Mouse (Mus musculus) liver, embryonic 16.5 days (tissue): Measurements from ENCODE around the gene Asf1b. TPM values are rescaled to one million over a fixed set of nuclear protein-coding genes. Genes with fewer than 3 reads are reported as not detected.

ENCODE experiments used
- ATAC-seq: fragments of 200-750 bp; cut with Nextera tagmentation; 2 replicates; pipeline ENCODE4 v1.8.0; 2017; ENCODE audit warnings: low read depth, mild to moderate bottlenecking, moderate number of reproducible peaks, moderate library complexity
- H3K27ac ChIP-seq: fragments of 300-500 bp; sonication (generic); 2 replicates; pipeline ENCODE4 v1.5.1; 2014; ENCODE audit warnings: mild to moderate bottlenecking, low read length
- H3K27me3 ChIP-seq: fragments of 300-500 bp; sonication (generic); 2 replicates; pipeline ENCODE4 v1.6.1; 2014; ENCODE audit warnings: low read depth, low read length, mixed read lengths; ENCODE audit not compliant: control insufficient read depth, insufficient read depth
- H3K36me3 ChIP-seq: fragments of 300-500 bp; sonication (generic); 2 replicates; pipeline ENCODE4 v1.6.1; 2014; ENCODE audit warnings: mild to moderate bottlenecking; ENCODE audit not compliant: control insufficient read depth, insufficient read depth
- H3K4me1 ChIP-seq: fragments of 300-500 bp; sonication (generic); 2 replicates; pipeline ENCODE4 v1.6.1; 2014; ENCODE audit warnings: low read depth, low read length, mixed read lengths; ENCODE audit not compliant: control insufficient read depth
- H3K4me2 ChIP-seq: fragments of 300-500 bp; sonication (generic); 2 replicates; pipeline ENCODE4 v1.6.1; 2014; ENCODE audit warnings: low read depth, low read length, mixed read lengths
- H3K4me3 ChIP-seq: fragments of 300-500 bp; sonication (generic); 2 replicates; pipeline ENCODE4 v1.5.1; 2014; ENCODE audit warnings: low read depth, mild to moderate bottlenecking, low read length
- H3K9ac ChIP-seq: fragments of 300-500 bp; sonication (generic); 2 replicates; pipeline ENCODE4 v1.6.1; 2014; ENCODE audit warnings: low read depth, low read length
- H3K9me3 ChIP-seq: fragments of 300-500 bp; sonication (generic); replicated peaks from 2 replicates; pipeline ENCODE4 v1.6.1; 2016; ENCODE audit warnings: low read length; ENCODE audit not compliant: control insufficient read depth
- WGBS: fragments of 180-500 bp; shearing (Covaris S2); extraction: QIAGEN DNeasy Blood & Tissue Kit; methylation state at CpG from one replicate; pipeline ENCODE4 v1.1.7; 2014; ENCODE audit not compliant: insufficient replicate concordance; 5-methylcytosine and 5-hydroxymethylcytosine counted together
- polyA plus RNA-seq: library from polyadenylated mRNA; unstranded; fragments of >200 nt; fragmentation: Nextera tagmentation; extraction: Ambion mirVana; gene quantifications from 2 replicates; pipeline ENCODE4 v1.2.1, GENCODE M21; 2015

Asf1b gene
- polyA plus RNA-seq, 1 experiment from 2014 or later, result 110 TPM

DNA sequence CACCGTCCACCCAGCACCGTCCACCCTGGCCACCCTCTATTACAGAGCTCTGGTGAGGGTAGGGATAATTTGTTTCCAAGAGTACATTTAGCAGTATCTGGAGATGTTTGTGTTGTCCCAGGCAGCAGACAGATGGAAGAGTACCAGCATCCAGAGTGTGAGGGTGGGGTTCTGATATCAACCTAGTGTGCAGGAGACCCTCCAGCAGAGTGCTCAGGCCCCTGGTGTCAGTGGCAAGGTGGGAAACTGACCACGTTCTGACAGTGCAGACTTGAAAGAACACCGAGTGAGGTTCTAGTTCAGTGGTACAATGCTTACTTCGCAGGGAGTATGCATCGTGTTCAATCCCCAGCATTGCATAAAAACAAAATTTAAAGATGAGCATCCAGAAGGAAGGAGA is 16.4 kb downstream of the Asf1b start:
- Histone ChIP-seq H3K9ac (peak overlapping the region; percentile 74), H3K27ac (peak overlapping the region; percentile 78), H3K36me3 (peaks cover 33% of the 10 kb centered on the region), H3K27me3 (no peaks in the 10 kb centered on the region), H3K9me3 (no peaks in the 10 kb centered on the region), H3K4me3 (peak overlapping the region; percentile 71), H3K4me2 (peak overlapping the region; percentile 98), H3K4me1 (peaks cover 28% of the 10 kb centered on the region)
- 70% methylated on average over 6 of the region's 6 CpGs for WGBS
- no peak for ATAC-seq

DNA sequence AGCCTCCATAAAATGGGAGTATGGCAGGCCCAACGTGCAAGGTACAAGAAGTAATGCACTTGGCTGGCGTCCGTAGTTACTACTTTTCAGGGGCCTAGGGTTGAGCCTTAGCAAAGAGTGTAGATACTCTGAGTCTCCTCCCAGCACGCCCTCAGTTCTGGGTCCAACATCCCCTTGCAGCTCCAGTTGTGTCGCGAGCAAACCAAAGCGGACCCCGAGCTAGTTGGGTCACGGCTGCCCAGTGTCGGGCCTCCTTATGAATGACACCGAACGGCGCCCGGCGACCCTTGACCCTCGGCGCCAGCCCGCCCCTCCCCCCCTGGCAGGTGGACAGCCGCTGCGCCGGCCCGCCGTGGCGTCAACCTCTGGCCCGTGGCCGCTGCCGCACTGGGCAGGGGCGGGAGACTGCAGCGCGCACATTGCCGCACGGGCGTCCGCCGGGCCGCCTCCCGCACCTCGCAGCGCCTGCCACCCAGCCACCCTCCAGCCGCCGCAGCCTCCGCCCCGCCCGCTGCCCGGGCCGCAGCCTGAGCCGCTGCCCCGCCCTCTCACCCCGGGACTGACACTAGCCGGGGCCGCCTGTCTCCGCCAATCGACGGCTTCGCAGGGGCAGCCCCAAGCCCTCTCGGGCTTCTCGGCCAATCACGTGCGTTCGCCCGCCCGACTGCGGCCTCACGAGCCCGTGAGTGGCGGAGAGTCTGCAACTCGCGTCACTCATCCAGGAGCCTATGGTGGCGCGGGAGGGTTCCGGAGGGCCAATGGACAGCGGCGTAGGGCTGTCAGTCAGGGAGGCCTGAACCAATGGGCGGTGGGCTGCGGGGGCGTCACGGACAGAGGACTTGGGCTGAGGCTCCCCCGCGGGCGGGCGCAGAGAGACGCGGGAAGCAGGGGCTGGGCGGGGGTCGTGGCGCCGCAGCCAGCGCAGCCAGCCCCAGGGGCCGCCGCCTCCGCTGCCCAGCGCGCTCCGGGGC is 17.1 kb downstream of the Asf1b start, which contains the start of gene Prkaca:
Gene Prkaca, plus strand, starts transcription at position 844 of the 971 bp plus-strand sequence.
- H3K4me3 ChIP-seq, result peak within 1 kb of the TSS; percentile 85
- H3K27ac ChIP-seq, result peak within 1 kb of the TSS; percentile 78
- peaks cover 25% of the 10 kb centered on the region for H3K36me3 ChIP-seq
- H3K4me1 ChIP-seq, result peaks cover 34% of the 10 kb centered on the region
- WGBS, result under 1% methylated on average over 82 of the region's 94 CpGs
- H3K4me2 ChIP-seq, result peak within 1 kb of the TSS; percentile 98
- no peaks in the 10 kb centered on the region for H3K27me3 ChIP-seq
- peak within 1 kb of the TSS; percentile 90 for H3K9ac ChIP-seq
- peak; percentile 97 for ATAC-seq
- H3K9me3 ChIP-seq, result no peaks in the 10 kb centered on the region

GRCm38 (mm10) chr8:83973161-83974031 is 18.1 kb downstream of the Asf1b start:
- H3K36me3 ChIP-seq, result peaks cover 16% of the 10 kb centered on the region
- peak overlapping the region; percentile 90 for H3K9ac ChIP-seq
- peaks cover 39% of the 10 kb centered on the region for H3K4me1 ChIP-seq
- H3K27ac ChIP-seq, result peak overlapping the region; percentile 40
- peak overlapping the region; percentile 96 for H3K4me2 ChIP-seq
- 8% methylated on average over 35 of the region's 37 CpGs for WGBS
- no peaks in the 10 kb centered on the region for H3K9me3 ChIP-seq
- no peaks in the 10 kb centered on the region for H3K27me3 ChIP-seq
- ATAC-seq, result peak; percentile 3; the same call in 1 of the 2 replicates
- peak overlapping the region; percentile 85 for H3K4me3 ChIP-seq

- Histone ChIP-seq H3K27ac (no peak overlapping the region), H3K9me3 (no peaks in the 10 kb centered on the region), H3K27me3 (no peaks in the 10 kb centered on the region), H3K4me2 (no peak overlapping the region), H3K36me3 (peaks cover 5% of the 10 kb centered on the region), H3K4me3 (no peak overlapping the region), H3K9ac (no peak overlapping the region; the same call in 1 of the 2 replicates), H3K4me1 (peaks cover 39% of the 10 kb centered on the region)
- WGBS, result 80% methylated on average over 4 of the region's 4 CpGs
- ATAC-seq, result no peak
These were observed 19.2 kb downstream of the Asf1b start for GRCm38 (mm10) chr8:83974521-83974920.

- no peaks in the 10 kb centered on the region for H3K9me3 ChIP-seq
- no peaks in the 10 kb centered on the region for H3K27me3 ChIP-seq
- no peak for ATAC-seq
- H3K4me2 ChIP-seq, result no peak overlapping the region
- H3K4me1 ChIP-seq, result peaks cover 37% of the 10 kb centered on the region
- H3K36me3 ChIP-seq, result no peaks in the 10 kb centered on the region
- no peak overlapping the region for H3K9ac ChIP-seq
- WGBS, result 65% methylated on average over 4 of the region's 4 CpGs
- H3K27ac ChIP-seq, result no peak overlapping the region
- no peak overlapping the region for H3K4me3 ChIP-seq
These were observed 20.9 kb downstream of the Asf1b start for GRCm38 (mm10) chr8:83976101-83976630.

DNA sequence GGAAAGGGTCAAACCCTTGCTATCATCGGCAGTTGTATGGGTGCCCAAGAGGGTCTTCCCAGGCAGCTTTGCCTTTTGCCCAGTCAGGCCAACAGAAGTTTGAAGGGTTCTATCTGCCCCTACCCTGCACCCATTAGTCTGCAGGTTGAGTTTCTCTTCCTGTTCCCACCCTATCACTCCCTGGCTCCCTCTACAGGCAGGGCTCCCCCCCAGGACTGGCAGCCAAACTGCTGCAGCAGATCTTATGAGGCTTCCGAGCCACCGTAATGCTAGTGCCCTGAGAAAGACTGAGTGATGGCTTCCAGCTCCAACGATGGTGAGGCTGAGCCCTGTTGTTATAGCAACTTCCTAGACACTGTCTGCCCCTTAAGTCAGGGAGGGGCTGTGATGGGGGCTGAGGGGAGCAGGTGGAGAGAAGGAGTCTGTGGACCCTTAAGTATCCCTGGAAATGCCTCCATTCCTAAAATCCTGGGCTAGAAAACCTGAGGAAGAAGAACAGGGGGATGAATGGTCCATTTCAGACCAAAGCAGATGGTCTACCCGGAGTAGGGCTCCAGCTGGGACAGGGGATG is 21.6 kb downstream of the Asf1b start:
- Histone ChIP-seq H3K4me3 (no peak overlapping the region), H3K4me2 (no peak overlapping the region), H3K9ac (no peak overlapping the region), H3K36me3 (peaks cover 7% of the 10 kb centered on the region), H3K9me3 (no peaks in the 10 kb centered on the region), H3K27me3 (no peaks in the 10 kb centered on the region), H3K4me1 (peaks cover 31% of the 10 kb centered on the region), H3K27ac (no peak overlapping the region)
- ATAC-seq, result no peak
- whole genome bisulfite sequencing, result 80% methylated on average over 5 of the region's 5 CpGs

GRCm38 (mm10) chr8:83977646-83978045 is 22.3 kb downstream of the Asf1b start:
- Histone ChIP-seq H3K27me3 (no peaks in the 10 kb centered on the region), H3K4me3 (no peak overlapping the region), H3K9me3 (no peaks in the 10 kb centered on the region), H3K36me3 (peaks cover 10% of the 10 kb centered on the region), H3K4me1 (peaks cover 31% of the 10 kb centered on the region), H3K4me2 (no peak overlapping the region), H3K9ac (no peak overlapping the region), H3K27ac (no peak overlapping the region)
- WGBS, result 48% methylated on average over 6 of the region's 6 CpGs
- no peak for ATAC-seq

DNA sequence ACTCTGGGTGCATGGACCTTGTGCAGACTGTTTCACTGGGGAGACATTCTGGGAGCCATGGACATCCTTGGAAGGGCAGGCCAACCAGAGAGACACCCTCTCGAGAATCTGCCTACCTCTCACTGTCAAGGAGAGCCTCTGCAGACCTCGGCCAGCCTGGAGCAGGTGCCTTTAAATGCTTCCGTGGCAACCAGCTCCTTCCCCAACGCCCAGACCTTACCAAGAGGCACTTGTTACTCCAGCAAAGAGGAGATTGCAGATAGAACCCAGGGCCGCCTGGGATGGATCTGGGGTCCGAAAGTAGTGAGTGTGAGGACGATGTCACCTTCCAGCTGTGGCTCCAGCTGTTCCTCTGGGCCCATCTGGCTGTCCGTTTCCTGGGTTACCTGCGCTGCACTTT is 22.9 kb downstream of the Asf1b start:
- no peaks in the 10 kb centered on the region for H3K9me3 ChIP-seq
- no peak overlapping the region for H3K9ac ChIP-seq
- peaks cover 10% of the 10 kb centered on the region for H3K36me3 ChIP-seq
- H3K4me3 ChIP-seq, result no peak overlapping the region
- WGBS, result 70% methylated on average over 9 of the region's 9 CpGs
- no peak for ATAC-seq
- H3K4me1 ChIP-seq, result peaks cover 30% of the 10 kb centered on the region
- H3K27me3 ChIP-seq, result no peaks in the 10 kb centered on the region
- H3K27ac ChIP-seq, result no peak overlapping the region
- H3K4me2 ChIP-seq, result no peak overlapping the region
